In the genomic region with DNA sequence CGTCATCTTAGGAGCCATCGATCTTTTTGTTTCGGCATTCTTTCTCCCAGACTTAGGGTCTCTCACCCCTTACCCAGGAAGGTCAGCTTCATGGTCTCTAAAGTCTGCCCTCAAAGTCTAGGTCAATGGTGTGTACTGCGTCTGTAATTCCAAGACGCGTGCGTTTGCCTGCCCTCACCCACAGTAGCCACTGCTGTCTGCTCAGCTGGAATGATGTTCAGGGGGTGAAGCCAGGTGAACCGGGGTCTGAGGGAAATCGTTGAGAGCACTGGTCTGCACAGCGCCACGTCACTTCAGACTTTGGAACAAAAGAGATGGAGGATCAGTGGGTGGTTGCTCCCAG, we compare ENCODE assay signal across 9 mouse cellular contexts.
DNase-seq lines count a peak whose midpoint lies in the region; ATAC-seq and TF ChIP-seq lines count a peak whose summit lies in the region.
"Had no signal": no experiment of that assay in that cellular context is flagged by ENCODE, and none has a peak within 500 bp of the region (broad histone marks: within the 10 kb centered on the region; RNA-seq: fewer than 3 reads in every experiment).

No protein-coding gene starts in this region.

- DNase-seq in heart, postnatal 36 days, result no peak
- DNase-seq in ZHBTc4 (ENCODE audit: low read depth, low spot score), result peak; percentile 53
- no peak for DNase-seq in midbrain, postnatal 0 days (ENCODE audit: low spot score)
- no peak for DNase-seq in cerebellum, adult 2 months
- no peak for DNase-seq in ovary, postnatal 10 days (ENCODE audit: low spot score)
- DNase-seq in kidney, adult 8-10 months, result no peak

- no peak overlapping the region for H3K4me3 ChIP-seq in heart, embryonic 13.5 days
- no peak overlapping the region for H3K4me3 ChIP-seq in hindbrain, embryonic 13.5 days
- H3K4me3 ChIP-seq in midbrain, postnatal 0 days (ENCODE audit: low read depth, low read length), result no peak overlapping the region
- H3K4me3 ChIP-seq in cerebellum, adult 2 months (replicated peaks; ENCODE audit: insufficient read depth, low read depth, low read length), result no peak overlapping the region
- H3K4me3 ChIP-seq: megakaryocyte, embryonic 14.5 days had no signal

- TF ChIP-seq CTCF in midbrain, postnatal 0 days (IDR thresholded peaks at IDR 0.05), result no peak
- TF ChIP-seq CTCF in cerebellum, adult 2 months (IDR thresholded peaks at IDR 0.05; ENCODE audit: borderline replicate concordance, insufficient read depth, low read depth, low read length), result no peak

- peak overlapping the region; percentile 51; the same call in 1 of the 2 replicates for H3K4me2 ChIP-seq in heart, embryonic 13.5 days
- peak overlapping the region; percentile 45 for H3K4me2 ChIP-seq in hindbrain, embryonic 13.5 days
- peak overlapping the region; percentile 25 for H3K4me2 ChIP-seq in midbrain, postnatal 0 days (ENCODE audit: low read depth, low read length, poor library complexity, severe bottlenecking)

- no peaks in the 10 kb centered on the region for H3K36me3 ChIP-seq in heart, embryonic 13.5 days
- no peaks in the 10 kb centered on the region for H3K36me3 ChIP-seq in hindbrain, embryonic 13.5 days
- H3K36me3 ChIP-seq in midbrain, postnatal 0 days (ENCODE audit: insufficient read depth, low read length), result no peaks in the 10 kb centered on the region

- WGBS in heart, embryonic 13.5 days, result 43% methylated on average over 11 of the region's 11 CpGs
- WGBS in hindbrain, embryonic 13.5 days, result 9% methylated on average over 11 of the region's 11 CpGs
- WGBS in midbrain, postnatal 0 days, result 15% methylated on average over 11 of the region's 11 CpGs
- 74% methylated on average over 11 of the region's 11 CpGs for WGBS in cerebellum, adult 2 months

- intact Hi-C loops in heart, postnatal 36 days (cut with DNase I), result loop anchor here (5.0 kb wide), 1 partner anchor 225 kb away; no protein-coding TSS in a partner anchor

- H3K27ac ChIP-seq in heart, embryonic 13.5 days (replicated peaks), result no peak overlapping the region
- H3K27ac ChIP-seq in hindbrain, embryonic 13.5 days, result peak overlapping the region; percentile 60; the same call in 1 of the 2 replicates
- 0 out of 2 replicates have a peak overlapping the region, but pooled peaks have one; percentile 9 for H3K27ac ChIP-seq in midbrain, postnatal 0 days (ENCODE audit: low read depth, low read length)
- H3K27ac ChIP-seq in cerebellum, adult 2 months (ENCODE audit: insufficient read depth, low read length), result no peak overlapping the region

- no peak overlapping the region for H3K9ac ChIP-seq in heart, embryonic 13.5 days
- H3K9ac ChIP-seq in hindbrain, embryonic 13.5 days, result peak overlapping the region; percentile 19; the same call in 1 of the 2 replicates
- H3K9ac ChIP-seq in midbrain, postnatal 0 days (replicated peaks; ENCODE audit: low read length, poor library complexity, severe bottlenecking), result no peak overlapping the region

- ATAC-seq in heart, embryonic 13.5 days (ENCODE audit: extremely low read depth, insufficient number of reproducible peaks, low FRiP score, low TSS enrichment), result no peak
- ATAC-seq in hindbrain, embryonic 13.5 days (ENCODE audit: low FRiP score), result no peak
- no peak for ATAC-seq in midbrain, postnatal 0 days (ENCODE audit: low FRiP score)

- H3K4me1 ChIP-seq in heart, embryonic 13.5 days, result peaks cover 41% of the 10 kb centered on the region
- peaks cover 42% of the 10 kb centered on the region for H3K4me1 ChIP-seq in hindbrain, embryonic 13.5 days (replicated peaks)
- H3K4me1 ChIP-seq in midbrain, postnatal 0 days (ENCODE audit: insufficient read depth, low read length), result peaks cover 9% of the 10 kb centered on the region
- no peaks in the 10 kb centered on the region for H3K4me1 ChIP-seq in cerebellum, adult 2 months (ENCODE audit: control insufficient read depth, insufficient read depth, low read length)
- H3K4me1 ChIP-seq: megakaryocyte, embryonic 14.5 days had no signal

- peaks cover 4% of the 10 kb centered on the region; the same call in 1 of the 2 replicates for H3K27me3 ChIP-seq in heart, embryonic 13.5 days (replicated peaks)
- 0 out of 2 replicates have a peak, but pooled peaks cover 3% of the 10 kb centered on the region for H3K27me3 ChIP-seq in hindbrain, embryonic 13.5 days
- 0 out of 2 replicates have a peak, but pooled peaks cover 3% of the 10 kb centered on the region for H3K27me3 ChIP-seq in midbrain, postnatal 0 days (ENCODE audit: insufficient read depth, low read length)
- H3K27me3 ChIP-seq in cerebellum, adult 2 months (ENCODE audit: control insufficient read depth, insufficient read depth, low read length), result no peaks in the 10 kb centered on the region
- H3K27me3 ChIP-seq: megakaryocyte, embryonic 14.5 days had no signal

- TF ChIP-seq POLR2A in cerebellum, adult 2 months (IDR thresholded peaks at IDR 0.05; ENCODE audit: borderline replicate concordance, insufficient read depth, low read length), result no peak

- no peaks in the 10 kb centered on the region for H3K9me3 ChIP-seq in heart, embryonic 13.5 days
- H3K9me3 ChIP-seq in hindbrain, embryonic 13.5 days, result no peaks in the 10 kb centered on the region
- H3K9me3 ChIP-seq in midbrain, postnatal 0 days (ENCODE audit: low read length), result no peaks in the 10 kb centered on the region

Comparison
In these comparisons a context has a peak if more than half of its experiments do, and no peak if none do; other contexts are left out.
1. H3K27ac ChIP-seq: peak in hindbrain, embryonic 13.5 days (single experiment) and midbrain, postnatal 0 days (single experiment); none in heart, embryonic 13.5 days (single experiment) and cerebellum, adult 2 months (single experiment).
2. Peak in every context shown above with its lines, with median percentiles within 50 percentile points of each other: H3K4me2 ChIP-seq.